Mouse (Mus musculus): ENCODE data around the gene Vars. TPM values are rescaled to one million over a fixed set of nuclear protein-coding genes. Genes with fewer than 3 reads are reported as not detected.

Vars gene
- total RNA-seq, 2 experiments from 2014 or later: 49.8 to 64.8 TPM

- DNase-seq (ENCODE audit: low spot score in 2 of 2): no peak
Measured at GRCm38 (mm10) chr17:35064951-35065947, 64.5 kb downstream of the Vars start, which contains the start of gene Ly6g6c. TSS of gene Ly6g6c (plus strand) at chr17:35065388.

Other genes with a start within 250 kb of the Vars start
- over 10,000 TPM in 1 of 2 experiments, 1,000 to 10,000 TPM in 1; 3,976 to 16,190 TPM for gene Cyp21a1, start 196.4 kb upstream of the Vars start, total RNA-seq (2021)
- 10 to 100 TPM; 54.2 to 62.5 TPM for gene Stk19, start 164.0 kb upstream of the Vars start, total RNA-seq (2021)
- gene Dxo, start 164.0 kb upstream of the Vars start, total RNA-seq (2021): 10 to 100 TPM; 75.5 to 82.1 TPM
- gene Skiv2l, start 150.8 kb upstream of the Vars start, total RNA-seq (2021): 10 to 100 TPM; 60.8 to 65.9 TPM
- gene Nelfe, start 150.6 kb upstream of the Vars start, total RNA-seq (2021): 10 to 100 TPM; 46.1 to 54.5 TPM
- 10 to 100 TPM; 14.6 to 38.9 TPM for gene Cfb, start 138.5 kb upstream of the Vars start, total RNA-seq (2021)
- gene Zbtb12, start 121.5 kb upstream of the Vars start, total RNA-seq (2021): 10 to 100 TPM in 1 of 2 experiments, 1 to 10 TPM in 1; 9.9 to 12.4 TPM
- under 1 TPM in 1 of 2 experiments, not detected in 1; 0.19 TPM for gene Gm20547, start 118.9 kb upstream of the Vars start, total RNA-seq (2021)
- 10 to 100 TPM; 88.3 to 89.2 TPM for gene C2, start 102.7 kb upstream of the Vars start, total RNA-seq (2021)
- gene Ehmt2, start 102.5 kb upstream of the Vars start, total RNA-seq (2021): 100 to 1,000 TPM; 101 to 144 TPM
- gene Slc44a4, start 86.5 kb upstream of the Vars start, total RNA-seq (2021): under 1 TPM; 0.30 to 0.51 TPM
- 10 to 100 TPM; 22.5 to 24.3 TPM for gene Neu1, start 69.7 kb upstream of the Vars start, total RNA-seq (2021)
- 100 to 1,000 TPM; 635 to 643 TPM for gene Hspa1b, start 41.7 kb upstream of the Vars start, total RNA-seq (2021)
- under 1 TPM in 1 of 2 experiments, not detected in 1; 0.60 TPM for gene Gm20481, start 31.1 kb upstream of the Vars start, total RNA-seq (2021)
- 100 to 1,000 TPM; 195 to 256 TPM for gene Hspa1a, start 28.8 kb upstream of the Vars start, total RNA-seq (2021)
- under 1 TPM; 0.30 to 0.58 TPM for gene Hspa1l, start 28.3 kb upstream of the Vars start, total RNA-seq (2021)
- gene Lsm2, start 19.1 kb upstream of the Vars start, total RNA-seq (2021): 10 to 100 TPM; 31.9 to 34.5 TPM
- gene Vwa7, start 15.6 kb downstream of the Vars start, total RNA-seq (2021): under 1 TPM; 0.50 to 0.61 TPM
- under 1 TPM in 1 of 2 experiments, not detected in 1; 0.51 TPM for gene Sapcd1, start 27.0 kb downstream of the Vars start, total RNA-seq (2021)
- gene Msh5, start 45.8 kb downstream of the Vars start, total RNA-seq (2021): 1 to 10 TPM; 1.1 to 1.3 TPM
- gene Clic1, start 49.0 kb downstream of the Vars start, total RNA-seq (2021): 10 to 100 TPM; 71.9 to 92.9 TPM
- gene Ddah2, start 58.0 kb downstream of the Vars start, total RNA-seq (2021): 10 to 100 TPM in 1 of 2 experiments, 1 to 10 TPM in 1; 9.1 to 17.0 TPM
- gene Ly6g6c, start 64.4 kb downstream of the Vars start, total RNA-seq (2021): not detected
- under 1 TPM; 0.13 to 0.22 TPM for gene Mpig6b, start 65.2 kb downstream of the Vars start, total RNA-seq (2021)
- not detected for gene Ly6g6e, start 75.9 kb downstream of the Vars start, total RNA-seq (2021)
- not detected for gene Ly6g6d, start 77.1 kb downstream of the Vars start, total RNA-seq (2021)
- gene Ly6g6f, start 84.6 kb downstream of the Vars start, total RNA-seq (2021): not detected
- 10 to 100 TPM; 75.0 to 88.2 TPM for gene Abhd16a, start 88.3 kb downstream of the Vars start, total RNA-seq (2021)
- not detected for gene Ly6g5c, start 107.3 kb downstream of the Vars start, total RNA-seq (2021)
- gene Ly6g5b, start 114.4 kb downstream of the Vars start, total RNA-seq (2021): under 1 TPM; 0.33 to 0.67 TPM
- 10 to 100 TPM; 14.8 to 16.2 TPM for gene Gpank1, start 120.5 kb downstream of the Vars start, total RNA-seq (2021)
- 100 to 1,000 TPM; 192 to 217 TPM for gene Csnk2b, start 121.1 kb downstream of the Vars start, total RNA-seq (2021)
- 10 to 100 TPM; 28.8 to 34.6 TPM for gene D17H6S53E, start 125.4 kb downstream of the Vars start, total RNA-seq (2021)
- gene Apom, start 131.1 kb downstream of the Vars start, total RNA-seq (2021): not detected
- gene Bag6, start 134.2 kb downstream of the Vars start, total RNA-seq (2021): 100 to 1,000 TPM; 307 to 394 TPM
- 100 to 1,000 TPM; 214 to 251 TPM for gene Prrc2a, start 163.9 kb downstream of the Vars start, total RNA-seq (2021)
- gene Aif1, start 175.1 kb downstream of the Vars start, total RNA-seq (2021): 10 to 100 TPM in 1 of 2 experiments, 1 to 10 TPM in 1; 6.1 to 11.2 TPM
- 1 to 10 TPM; 3.5 to 4.1 TPM for gene Lst1, start 187.5 kb downstream of the Vars start, total RNA-seq (2021)
- gene Ltb, start 193.5 kb downstream of the Vars start, total RNA-seq (2021): 1 to 10 TPM; 2.0 to 6.5 TPM
- under 1 TPM; 0.36 to 0.83 TPM for gene Tnf, start 201.0 kb downstream of the Vars start, total RNA-seq (2021)
- gene Lta, start 204.4 kb downstream of the Vars start, total RNA-seq (2021): not detected
- not detected for gene Gm16181, start 219.8 kb downstream of the Vars start, total RNA-seq (2021)
- 1 to 10 TPM; 4.7 to 5.3 TPM for gene Atp6v1g2, start 232.7 kb downstream of the Vars start, total RNA-seq (2021)
- 10 to 100 TPM; 12.4 to 15.3 TPM for gene Nfkbil1, start 234.8 kb downstream of the Vars start, total RNA-seq (2021)
- 100 to 1,000 TPM; 195 to 213 TPM for gene Ddx39b, start 240.8 kb downstream of the Vars start, total RNA-seq (2021)

Measured in adrenal gland, adult 18-20 months (tissue).